Mouse (Mus musculus): ENCODE results near the gene Acly. TPM values are rescaled to one million over a fixed set of nuclear protein-coding genes. Genes with fewer than 3 reads are reported as not detected.

Acly gene
- 10 to 100 TPM; 27.3 to 38.1 TPM for total RNA-seq (2021)

DNA sequence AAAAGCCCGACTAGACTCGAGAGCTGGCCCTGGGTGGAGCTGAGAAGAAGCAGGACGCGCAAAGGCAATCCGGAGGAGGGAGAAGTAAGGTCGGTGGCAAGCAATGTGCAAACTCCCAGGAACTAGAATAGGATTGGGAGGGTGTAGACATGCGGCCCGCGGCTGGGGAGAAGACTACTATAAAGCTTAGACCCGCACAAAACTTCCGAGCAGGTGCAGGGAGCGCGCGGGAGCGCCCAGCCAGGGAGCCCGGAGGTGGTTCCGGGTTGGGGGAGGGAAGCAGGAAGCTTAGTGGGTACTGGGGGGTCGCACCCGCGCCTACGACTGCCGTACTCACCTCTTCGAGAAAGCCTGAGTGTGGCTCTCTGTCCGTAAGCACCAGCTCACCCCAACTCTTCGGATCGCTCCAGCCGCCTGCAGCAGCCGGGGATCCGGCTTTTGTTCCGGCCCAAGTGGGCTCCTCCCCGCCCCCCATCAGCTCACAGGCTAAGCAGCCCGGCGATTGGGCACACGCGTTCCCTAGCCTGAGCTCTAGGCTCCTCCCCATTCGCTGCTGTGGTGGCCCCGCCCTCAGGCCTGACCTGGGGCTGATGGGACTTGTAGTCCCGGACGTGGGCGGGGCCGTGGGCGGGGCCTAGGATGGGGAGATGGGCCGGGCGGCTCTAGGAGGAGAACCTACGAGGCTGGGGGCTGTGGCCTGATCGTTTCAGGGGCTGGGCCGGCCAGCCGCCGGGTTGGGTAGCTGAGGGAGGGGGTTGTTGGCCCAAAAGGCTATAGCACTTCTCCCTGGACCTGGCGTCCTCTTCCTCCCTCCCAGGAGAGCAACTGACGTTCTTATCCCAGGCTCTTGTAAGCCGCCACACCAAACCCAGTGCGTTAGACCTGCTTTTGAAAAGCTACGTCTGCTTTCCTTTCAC lies at the start of gene Acly:
Gene Acly (minus strand): TSS at position 543 of the 917 bp plus-strand sequence.
- intact Hi-C loops (cut with DNase I): no loop called here
- DNase-seq: peak; percentile 96 to 97

DNA sequence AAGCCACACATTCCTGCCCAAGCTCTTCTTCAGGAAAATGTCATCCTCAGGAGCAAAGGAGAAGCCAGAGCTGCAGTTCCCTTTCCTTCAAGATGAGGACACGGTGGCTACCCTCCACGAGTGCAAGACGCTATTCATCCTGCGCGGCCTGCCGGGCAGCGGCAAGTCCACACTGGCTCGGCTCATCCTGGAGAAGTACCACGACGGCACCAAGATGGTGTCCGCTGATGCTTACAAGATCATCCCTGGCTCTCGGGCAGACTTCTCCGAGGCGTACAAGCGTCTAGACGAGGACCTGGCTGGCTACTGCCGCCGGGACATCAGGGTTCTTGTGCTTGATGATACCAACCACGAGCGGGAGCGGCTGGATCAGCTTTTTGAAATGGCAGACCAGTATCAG lies 48.5 kb upstream of the Acly start:
- intact Hi-C loops (cut with DNase I): no loop called here
- DNase-seq: no peak

DNA sequence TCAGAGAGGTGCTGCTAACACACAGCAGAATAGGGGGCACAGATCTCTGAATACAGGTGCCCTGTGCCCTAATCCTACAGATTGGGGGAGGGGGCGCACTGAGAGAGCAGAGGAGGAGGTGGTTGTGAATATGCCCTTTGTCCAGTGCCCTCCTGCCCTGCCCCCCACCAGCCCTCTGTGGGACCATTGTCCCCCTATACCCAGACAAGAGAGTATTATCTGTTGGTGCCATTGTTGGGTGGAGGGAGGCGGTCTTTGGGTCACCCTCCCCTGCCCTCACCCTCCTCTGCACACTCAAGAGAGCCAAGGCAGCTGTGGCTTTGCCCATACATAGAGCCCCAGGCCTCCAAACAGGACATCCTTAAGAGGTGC lies 47.7 kb upstream of the Acly start:
- intact Hi-C loops (cut with DNase I): no loop called here
- DNase-seq: no peak

DNA sequence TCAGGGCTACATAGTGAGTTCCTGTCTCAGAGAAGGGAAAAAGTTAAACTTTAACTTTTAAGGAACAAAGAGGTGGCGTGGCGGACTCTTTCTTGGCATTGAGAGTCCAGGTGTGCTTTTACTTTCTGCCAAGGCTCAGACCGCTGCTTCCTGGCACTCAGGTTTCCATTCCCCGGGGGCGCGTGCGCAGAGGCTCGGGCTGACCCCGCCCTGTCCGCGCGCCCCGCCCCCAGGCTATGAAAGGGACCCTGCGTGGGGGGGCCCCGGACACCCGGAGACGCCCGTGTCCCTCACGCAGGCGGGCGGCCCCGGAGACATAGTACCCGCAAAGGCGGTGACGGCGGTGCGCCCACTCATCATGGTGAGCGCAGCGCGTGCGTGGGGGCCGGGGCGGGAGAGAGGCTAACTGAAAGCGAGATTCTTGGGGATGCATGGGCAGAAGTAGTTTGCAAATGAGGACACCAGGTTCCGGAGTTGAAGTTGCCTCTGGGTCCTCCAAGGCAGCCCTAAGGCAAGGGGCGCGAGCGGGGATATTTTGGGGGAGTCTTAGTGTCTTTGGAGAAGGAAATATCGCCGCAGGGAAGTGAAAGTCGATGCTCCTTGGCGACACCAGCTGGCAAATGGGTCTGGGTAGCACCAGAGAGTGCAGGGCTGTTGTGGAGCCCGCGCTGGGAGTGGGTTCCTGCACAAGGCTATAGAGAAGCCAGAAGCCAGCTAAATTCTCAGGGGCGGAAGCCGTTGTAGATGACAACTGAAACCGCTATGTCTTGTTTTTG lies 47.1 kb upstream of the Acly start, which contains the start of gene Cnp:
Gene Cnp (plus strand): TSS at position 197 of the 776 bp plus-strand sequence.
- DNase-seq: peak; percentile 85
- intact Hi-C loops (cut with DNase I): loop anchor here (5.0 kb wide), 2 partner anchors 187 to 382 kb away; partner anchors contain the start of gene Hcrt

DNA sequence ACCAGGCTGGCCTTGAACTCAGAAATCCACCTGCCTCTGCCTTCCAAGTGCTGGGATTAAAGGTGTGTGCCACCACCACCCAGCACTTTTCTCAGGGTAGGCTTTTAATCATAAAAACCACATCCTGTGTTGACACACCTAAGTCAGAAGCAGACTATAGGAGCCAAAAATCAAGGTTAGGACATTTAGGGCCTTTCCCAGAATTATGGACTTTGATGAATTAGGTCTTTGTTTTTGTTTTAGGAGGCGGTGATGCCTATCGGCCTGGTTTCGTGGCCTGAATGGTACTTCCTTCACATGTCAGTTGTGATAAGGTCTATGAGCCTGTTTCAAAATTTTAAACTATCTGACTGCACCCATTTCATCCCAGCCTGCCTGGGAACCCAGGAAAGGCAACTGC lies 46.4 kb upstream of the Acly start:
- intact Hi-C loops (cut with DNase I): loop anchor here (5.0 kb wide), 2 partner anchors 188 to 383 kb away; partner anchors contain the start of gene Hcrt
- DNase-seq: no peak

DNA sequence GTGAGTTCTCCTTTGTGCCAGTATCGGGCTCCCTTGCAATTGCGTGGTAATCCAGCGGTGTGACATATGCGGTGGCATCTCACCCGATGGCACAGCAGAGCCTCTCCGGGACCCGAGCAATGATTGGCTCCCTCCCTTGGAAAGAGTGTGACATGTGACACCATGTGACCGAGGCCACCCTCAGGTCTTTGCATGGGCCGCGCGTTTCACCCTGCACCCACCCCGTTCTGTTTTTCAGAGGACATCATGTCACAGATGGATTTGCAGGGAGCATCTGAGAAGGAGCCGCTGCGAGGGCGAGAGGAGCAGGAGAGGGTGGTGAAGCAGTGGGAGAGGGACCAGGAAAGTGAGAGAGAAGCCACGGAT lies 43.4 kb upstream of the Acly start:
- peak in 1 of 2 experiments; percentile 32 for DNase-seq
- intact Hi-C loops (cut with DNase I): loop anchor here (2.0 to 5.0 kb wide), 3 partner anchors 48 to 386 kb away; partner anchors contain the start of genes Hcrt and Nkiras2

DNA sequence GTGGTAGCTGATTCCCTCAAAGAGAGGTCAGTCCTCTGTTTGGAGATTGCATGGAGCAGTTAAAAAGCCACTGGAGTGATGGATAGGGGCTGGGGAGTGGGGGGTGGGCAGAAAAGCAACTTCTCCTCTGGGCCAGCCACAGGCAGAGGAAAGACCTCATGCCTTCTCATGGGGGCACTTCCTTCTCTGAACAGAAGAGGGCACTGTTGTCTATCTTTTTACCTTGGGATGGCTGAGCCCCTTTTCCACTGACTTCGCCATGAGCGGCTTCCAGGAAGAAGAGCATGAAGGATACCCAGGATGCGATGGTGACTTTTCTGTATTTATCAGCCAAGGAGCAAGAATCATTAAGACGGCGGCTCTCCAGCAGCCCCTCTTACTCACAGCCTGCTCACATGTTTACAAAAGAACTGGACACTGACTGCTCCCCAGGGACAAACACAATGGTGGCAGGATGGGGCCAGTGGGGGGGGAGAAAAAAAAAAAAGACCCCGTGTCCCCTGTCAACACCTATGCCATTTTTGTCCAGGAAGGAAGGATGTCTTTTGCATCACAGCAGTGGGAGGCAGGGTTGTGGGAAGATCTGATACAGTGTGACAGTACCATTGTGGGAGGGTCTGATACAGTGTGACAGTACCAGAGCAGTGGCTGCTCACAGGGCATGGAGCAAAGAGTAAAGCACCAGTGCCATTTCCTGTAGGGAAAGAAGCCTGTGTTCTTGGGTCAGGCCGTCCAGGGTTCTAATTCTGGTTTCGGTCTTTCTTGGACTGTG lies 42.8 kb upstream of the Acly start:
- peak; percentile 77 to 78 for DNase-seq
- intact Hi-C loops (cut with DNase I): loop anchor here (1.0 to 5.0 kb wide), 5 partner anchors 48 to 387 kb away; partner anchors contain the start of genes Hcrt and Nkiras2

DNA sequence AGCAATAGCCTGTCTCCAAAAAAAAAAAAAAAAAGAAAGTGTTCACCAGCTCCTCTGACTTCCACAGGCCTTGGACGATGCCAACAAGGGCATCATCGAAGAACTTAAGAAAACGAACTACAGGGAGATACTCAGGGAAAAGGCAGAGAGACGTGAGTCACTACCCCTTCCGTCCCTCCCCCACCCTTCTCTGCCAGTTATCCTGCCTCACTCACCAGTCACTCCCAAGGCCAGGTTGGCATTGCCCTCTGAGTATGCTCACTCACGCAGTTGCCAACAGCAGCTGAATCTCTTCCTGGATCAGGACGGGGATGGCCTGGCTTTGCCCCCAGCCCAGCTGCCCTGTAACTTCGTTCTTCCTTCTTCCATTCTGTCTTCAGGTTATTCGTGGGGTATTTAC lies 42.0 kb upstream of the Acly start:
- DNase-seq: no peak
- intact Hi-C loops (cut with DNase I): loop anchor here (1.0 to 5.0 kb wide), 5 partner anchors 49 to 388 kb away; partner anchors contain the start of genes Hcrt and Nkiras2

DNA sequence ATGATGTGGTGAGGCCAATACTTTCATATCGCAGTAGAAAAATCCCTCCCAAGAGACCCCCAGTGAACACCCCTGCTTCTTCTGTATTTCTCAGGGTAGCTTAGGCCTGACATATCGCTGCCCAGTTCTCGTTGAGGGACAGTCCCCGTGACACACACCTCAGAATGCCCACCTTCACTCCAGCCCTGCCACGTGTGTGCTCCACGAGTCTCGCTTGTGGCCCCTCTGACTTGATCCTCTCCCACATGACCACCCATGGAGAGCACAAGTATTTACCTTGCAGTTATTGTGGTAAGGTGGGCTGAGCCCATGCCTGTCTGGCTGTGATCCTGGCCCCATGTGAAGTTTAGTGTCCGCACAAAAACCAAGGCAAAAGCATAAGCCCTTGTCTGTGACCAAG lies 40.9 kb upstream of the Acly start:
- DNase-seq: no peak
- intact Hi-C loops (cut with DNase I): no loop called here

DNA sequence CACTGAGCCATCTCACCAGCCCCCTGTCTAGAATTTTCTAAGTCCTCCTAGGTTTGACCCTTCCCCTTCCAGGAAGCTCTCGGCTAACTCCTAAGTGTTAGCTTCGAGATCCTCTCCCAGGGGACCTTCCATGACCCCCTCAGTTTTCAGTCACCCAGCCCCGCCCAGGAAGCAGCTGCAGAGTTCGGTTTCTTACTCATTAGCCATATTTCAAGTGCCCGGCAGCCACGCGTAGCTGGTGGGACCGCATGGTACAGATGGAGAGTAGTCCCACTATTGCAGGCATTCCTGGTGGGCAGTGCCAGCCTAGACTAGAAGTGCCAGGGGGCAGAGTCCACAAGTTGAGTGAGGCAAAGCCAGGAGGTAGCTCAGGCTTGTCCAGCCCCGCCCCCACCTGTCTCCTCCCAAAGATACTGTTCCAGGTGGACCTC lies 40.0 kb upstream of the Acly start:
- intact Hi-C loops (cut with DNase I): no loop called here
- DNase-seq: no peak

DNA sequence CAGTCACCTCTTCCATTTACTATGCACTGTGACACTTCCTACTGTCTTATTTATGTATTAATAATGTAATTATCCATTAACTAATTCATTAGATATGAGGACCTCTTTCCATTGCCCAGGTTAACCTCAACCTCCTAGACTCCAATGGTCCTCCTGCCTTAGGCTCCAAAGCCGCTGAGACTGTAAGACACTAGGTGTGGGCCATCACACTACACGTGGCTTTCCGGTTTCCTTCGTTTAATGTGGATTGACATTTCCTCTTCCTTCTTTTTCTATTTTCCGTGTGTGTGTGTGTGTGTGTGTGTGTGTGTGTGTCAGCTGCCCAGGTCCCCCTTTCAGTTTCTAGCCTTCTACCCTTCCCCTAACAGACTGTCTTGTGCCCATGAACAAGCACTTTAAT lies 39.4 kb upstream of the Acly start:
- intact Hi-C loops (cut with DNase I): no loop called here
- no peak for DNase-seq

DNA sequence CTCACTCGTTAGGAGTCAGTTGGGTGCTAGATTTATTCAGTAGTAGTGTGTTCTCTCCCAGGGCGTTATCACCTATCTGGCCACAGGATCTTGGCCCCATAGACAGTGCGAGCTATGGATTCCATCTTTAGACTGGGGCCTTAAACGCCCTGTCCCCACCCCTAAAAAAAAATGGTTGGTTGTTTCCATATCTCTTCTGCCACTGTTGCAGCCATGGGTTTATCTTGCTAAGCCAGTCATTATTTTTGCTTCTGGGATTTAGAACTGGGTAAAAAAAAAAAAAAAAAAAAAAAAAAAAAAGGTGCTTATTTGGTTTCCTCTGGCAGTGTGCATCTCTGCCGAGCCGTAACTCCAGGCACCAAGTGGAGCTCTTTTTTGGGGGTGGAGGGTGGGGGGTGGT lies 36.9 kb upstream of the Acly start:
- DNase-seq: no peak
- intact Hi-C loops (cut with DNase I): no loop called here

DNA sequence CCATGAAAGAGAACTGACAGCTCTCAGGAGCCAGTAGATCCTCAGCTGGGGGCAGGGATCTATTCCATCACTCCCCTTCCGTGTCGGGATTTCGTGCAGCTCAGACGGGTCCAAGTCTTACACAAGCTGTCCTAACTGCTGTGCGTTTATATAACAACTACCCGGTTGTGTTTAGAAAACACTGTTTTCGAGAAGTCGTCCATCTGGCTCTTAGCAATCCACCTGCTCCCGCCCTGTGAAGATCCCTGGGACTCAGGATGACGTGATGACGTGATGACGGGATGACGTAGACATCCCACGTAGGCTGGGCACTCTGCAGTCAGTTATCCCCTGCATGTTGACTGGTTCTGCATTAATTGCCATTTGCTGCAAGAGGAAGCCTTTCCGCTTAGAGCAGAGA lies 36.5 kb upstream of the Acly start:
- DNase-seq: no peak
- intact Hi-C loops (cut with DNase I): no loop called here

DNA sequence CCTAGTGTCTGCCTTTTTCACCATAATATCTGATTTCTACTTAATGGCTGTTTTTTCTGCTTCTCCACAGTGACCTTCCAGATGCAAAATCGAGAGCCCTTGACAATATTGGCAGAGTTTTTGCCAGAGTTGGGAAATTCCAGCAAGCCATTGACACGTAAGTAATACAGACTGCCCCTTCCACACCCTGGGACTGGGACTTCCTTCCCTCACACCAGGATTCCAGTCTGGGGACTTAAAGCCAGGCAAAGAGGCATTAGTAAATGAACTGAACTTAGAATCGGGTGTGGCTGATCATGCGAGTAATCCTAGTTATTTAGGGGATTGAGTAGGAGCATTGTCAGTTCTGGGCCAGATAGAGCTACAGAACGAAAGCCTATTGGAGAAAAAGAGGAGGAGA lies 33.9 kb upstream of the Acly start:
- intact Hi-C loops (cut with DNase I): no loop called here
- no peak for DNase-seq

DNA sequence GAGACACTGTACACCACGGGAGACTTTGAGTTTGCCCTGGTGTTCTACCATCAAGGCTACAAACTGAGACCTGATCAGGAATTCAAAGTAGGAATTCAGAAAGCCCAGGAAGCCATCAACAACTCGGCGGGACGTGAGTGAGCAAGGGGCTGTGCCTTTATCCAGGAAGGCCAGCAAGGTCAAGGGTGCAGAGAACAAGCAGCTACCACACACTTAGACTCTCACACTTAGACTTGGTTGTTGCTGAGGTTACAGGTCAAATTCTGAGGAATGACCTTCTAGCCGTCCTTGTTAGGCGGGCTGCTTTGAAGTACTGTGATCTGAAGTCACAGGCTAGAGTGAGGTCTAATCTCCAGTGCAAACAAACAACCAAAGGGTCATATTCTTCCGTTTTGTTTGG lies 31.7 kb upstream of the Acly start:
- intact Hi-C loops (cut with DNase I): loop anchor here (5.0 kb wide), 2 partner anchors 47 to 197 kb away; no protein-coding TSS in a partner anchor

DNA sequence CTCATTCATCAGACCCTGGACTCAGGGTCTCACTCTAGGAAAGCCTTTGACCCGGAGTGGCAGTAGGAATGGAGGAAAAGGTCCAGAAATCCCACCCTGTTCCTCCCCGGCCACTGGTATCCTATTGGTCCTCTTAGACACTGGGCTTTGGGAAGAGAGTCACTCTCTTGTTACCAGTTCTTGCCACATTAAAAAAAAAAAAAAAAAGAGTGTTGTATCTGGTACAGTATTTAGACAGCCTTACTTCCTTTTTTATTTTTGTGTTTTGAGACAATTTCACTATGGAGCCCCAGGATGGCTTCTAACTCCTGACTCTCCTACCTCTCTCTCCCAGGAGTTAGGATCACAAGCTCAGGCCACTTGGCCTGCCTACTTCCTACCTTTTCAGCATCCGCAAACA lies 29.8 kb upstream of the Acly start:
- no peak for DNase-seq
- intact Hi-C loops (cut with DNase I): loop anchor here (5.0 kb wide), 2 partner anchors 45 to 195 kb away; no protein-coding TSS in a partner anchor

More for the DNA sequence above, 31.7 kb upstream of the Acly start:
- DNase-seq: no peak

DNA sequence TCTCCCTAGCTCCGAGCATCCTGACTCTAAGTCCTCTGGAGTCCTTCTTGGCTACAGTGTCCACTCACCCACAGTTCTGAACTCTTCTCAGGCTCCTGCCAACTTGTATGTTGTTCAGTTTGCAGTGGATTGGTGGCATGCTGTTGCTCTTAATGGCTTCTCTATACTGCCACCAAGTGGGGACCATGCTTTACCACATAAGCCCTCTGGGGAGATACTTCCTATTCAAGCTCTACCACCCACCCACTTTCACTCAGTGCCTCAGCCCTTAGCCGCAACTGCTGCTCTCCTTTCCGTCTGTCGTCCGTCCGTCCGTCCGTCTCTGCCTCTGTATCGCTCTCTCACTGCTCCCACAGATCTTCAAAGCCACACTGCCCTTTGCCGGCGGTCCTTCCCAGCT lies 27.8 kb upstream of the Acly start:
- peak; percentile 44 to 57 for DNase-seq
- intact Hi-C loops (cut with DNase I): loop anchor here (2.0 to 5.0 kb wide), 4 partner anchors 43 to 193 kb away; no protein-coding TSS in a partner anchor

DNA sequence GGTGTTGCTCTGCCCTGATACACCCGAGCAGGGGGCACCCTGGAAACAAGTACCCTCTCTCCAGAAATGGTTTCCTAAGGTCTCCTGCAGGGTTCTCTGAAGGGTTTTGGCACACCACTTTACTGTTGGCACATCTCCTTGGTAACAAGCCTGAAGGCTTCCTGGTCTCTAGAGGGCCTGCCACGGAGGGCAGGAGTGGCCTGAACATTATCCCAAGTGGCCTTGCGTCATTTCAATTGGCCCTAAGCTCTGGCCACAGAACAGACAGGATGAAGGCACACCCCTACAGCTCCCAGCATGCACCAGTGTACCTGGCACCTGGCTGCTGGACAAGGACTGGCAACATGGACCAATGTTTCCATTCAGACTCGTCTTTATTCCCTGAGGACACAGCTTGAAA lies 25.0 kb upstream of the Acly start:
- no peak for DNase-seq
- intact Hi-C loops (cut with DNase I): no loop called here

DNA sequence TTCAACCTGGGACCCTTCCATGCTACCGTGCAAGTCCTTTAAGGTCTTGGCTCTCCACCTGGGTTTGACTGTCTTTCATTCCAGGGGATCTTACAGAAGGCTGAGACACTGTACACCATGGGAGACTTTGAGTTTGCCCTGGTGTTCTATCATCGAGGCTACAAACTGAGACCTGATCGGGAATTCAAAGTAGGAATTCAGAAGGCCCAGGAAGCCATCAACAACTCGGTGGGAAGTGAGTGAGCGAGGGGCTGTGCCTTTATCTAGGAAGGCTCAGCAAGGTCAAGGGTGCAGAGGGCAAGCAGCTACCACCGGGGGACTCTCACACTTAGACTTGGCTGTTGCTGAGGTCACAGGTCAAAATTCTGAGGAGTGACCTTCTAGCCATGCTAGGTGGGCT lies 22.3 kb upstream of the Acly start:
- no peak for DNase-seq
- intact Hi-C loops (cut with DNase I): no loop called here

DNA sequence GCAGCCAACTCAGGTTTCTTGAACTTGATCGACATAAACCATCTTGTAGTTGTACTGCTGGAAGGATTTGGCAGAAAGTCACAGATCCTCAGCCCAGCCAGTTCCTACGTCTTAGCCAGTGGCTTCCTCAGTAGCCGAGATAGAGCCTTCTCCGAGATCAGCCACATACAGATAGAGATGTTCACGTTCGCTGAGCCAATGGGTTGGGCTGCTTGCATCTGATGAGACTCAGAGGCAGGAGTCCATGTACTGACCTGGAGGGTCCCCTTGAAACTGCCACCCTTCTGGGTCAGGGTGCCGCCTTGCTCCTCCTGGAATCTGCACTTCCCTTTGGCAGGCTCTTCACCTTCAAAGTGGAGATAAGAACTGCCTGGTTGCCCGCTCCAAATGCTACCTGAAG lies 21.7 kb upstream of the Acly start:
- intact Hi-C loops (cut with DNase I): no loop called here
- no peak for DNase-seq

All from heart, postnatal 36 days (tissue).